Mouse (Mus musculus): ENCODE results near the gene Gnb1.

DNA sequence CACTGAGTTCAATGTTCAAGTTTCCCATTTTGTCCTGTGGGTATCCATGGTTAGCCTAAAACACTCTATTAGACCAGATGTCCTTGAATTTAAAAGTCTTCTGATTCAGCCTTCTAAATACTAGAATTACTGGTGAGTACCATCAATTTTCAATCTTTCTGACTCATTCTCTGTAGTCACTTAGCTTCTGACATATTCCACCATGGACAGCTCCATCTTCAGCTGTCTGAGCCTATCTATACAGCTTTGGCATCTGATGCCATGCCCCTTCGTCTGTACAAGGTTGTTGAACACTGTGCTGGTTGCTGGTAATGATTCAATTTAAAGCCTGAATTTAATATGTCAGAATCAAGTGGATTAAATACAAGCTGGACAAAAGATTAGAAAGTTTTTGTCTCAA lies 64.3 kb downstream of the Gnb1 start:
- no peak for TF ChIP-seq CTCF (IDR thresholded peaks at IDR 0.05; ENCODE audit: extremely low read depth, insufficient read depth, insufficient read length, insufficient replicate concordance)
- no peak for TF ChIP-seq POLR2A (IDR thresholded peaks at IDR 0.05; ENCODE audit: low read depth, low read length)

Data from spleen, adult 2 months (tissue).